ENCODE assay signal across 8 mouse cellular contexts in the genomic region with DNA sequence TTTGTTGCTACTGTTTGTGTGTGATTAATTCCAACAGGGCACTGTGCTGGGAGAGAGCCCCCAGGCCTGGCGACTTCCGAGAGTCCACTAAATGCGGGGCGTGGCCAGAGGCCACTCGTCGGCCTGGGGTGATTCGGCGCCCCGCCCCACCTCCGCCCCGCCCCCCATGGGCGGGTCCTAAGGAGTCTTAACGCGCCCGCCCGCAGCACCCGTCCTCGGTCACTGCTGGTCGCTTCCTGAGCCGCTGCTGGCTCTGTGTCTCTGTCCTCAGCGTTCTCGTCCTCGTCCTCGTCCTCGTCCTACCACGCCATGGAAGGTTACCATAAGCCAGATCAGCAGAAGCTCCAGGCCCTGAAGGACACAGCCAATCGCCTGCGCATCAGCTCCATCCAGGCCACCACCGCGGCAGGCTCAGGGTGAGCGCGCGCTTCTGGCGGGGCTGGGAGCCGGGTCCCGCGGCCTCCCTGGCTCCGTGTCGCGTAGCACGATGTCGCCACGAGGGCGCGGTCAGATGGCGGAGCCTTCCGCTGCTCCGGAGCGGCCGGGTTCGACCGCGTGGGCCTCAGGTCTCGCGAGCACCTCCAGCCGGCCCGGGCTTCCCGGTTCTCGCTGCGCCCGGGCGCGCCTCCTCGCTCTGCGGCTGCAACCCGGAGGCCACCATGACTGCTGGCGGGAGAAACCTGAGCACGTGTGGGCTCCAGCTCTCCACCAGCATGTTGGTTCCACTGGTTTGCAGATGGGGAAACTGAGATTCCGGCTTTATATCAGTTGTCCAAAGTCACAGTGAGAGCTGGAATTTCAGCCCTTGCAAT. TPM values are rescaled to one million over a fixed set of nuclear protein-coding genes. Genes with fewer than 3 reads are reported as not detected.
DNase-seq lines count a peak whose midpoint lies in the region; ATAC-seq and TF ChIP-seq lines count a peak whose summit lies in the region.

No protein-coding gene starts in this region.

- DNase-seq in gastrocnemius, postnatal 10 days = peak; percentile 97
- DNase-seq in left cerebral cortex, postnatal 10 days (ENCODE audit: extremely low spot score in 1 of 2, low spot score in 2 of 2) = peak; percentile 90 to 98
- DNase-seq in right cerebral cortex, postnatal 25 days = peak; percentile 89
- DNase-seq in urinary bladder, postnatal 4 days (ENCODE audit: low spot score in 2 of 2) = peak; percentile 96 to 97

- peak; percentile 86 for ATAC-seq in activated CD4-positive, CD25-positive, alpha-beta regulatory T cell, adult 4 months
- ATAC-seq in inflammation-experienced regulatory T-cells, adult 6 months = peak; percentile 87
- peak; percentile 60 for ATAC-seq in megakaryocyte-erythroid progenitor cell, adult 5-6 weeks (replicated peaks; ENCODE audit: low FRiP score, low TSS enrichment, poor library complexity, severe bottlenecking)

- peaks cover 13% of the 10 kb centered on the region for H3K4me1 ChIP-seq in cortical plate, adult 2 months (ENCODE audit: control insufficient read depth, insufficient read depth, low read length)

- TF ChIP-seq POLR2A in cortical plate, adult 2 months (IDR thresholded peaks at IDR 0.05; ENCODE audit: extremely low read depth, insufficient read depth, low read length) = peak; percentile 95

- intact Hi-C loops in left cerebral cortex, postnatal 10 days (cut with DNase I) = no loop called here

- H3K27ac ChIP-seq in cortical plate, adult 2 months (ENCODE audit: insufficient read depth, low read length) = peak overlapping the region; percentile 93

- peak overlapping the region; percentile 87 for H3K4me3 ChIP-seq in cortical plate, adult 2 months (ENCODE audit: insufficient read depth, low read length)

- no peak for TF ChIP-seq CTCF in cortical plate, adult 2 months (IDR thresholded peaks at IDR 0.05; ENCODE audit: extremely low read depth, insufficient read depth, low read length)

RNA-seq across cellular contexts. Expression of a gene that starts 1.0 kb away (rescaled TPM):
- polyA plus RNA-seq in activated CD4-positive, CD25-positive, alpha-beta regulatory T cell, adult 4 months (2017; shearing (Covaris generic)) = 100 to 1,000 TPM; 180 to 266 TPM
- polyA plus RNA-seq in cortical plate, adult 2 months (2012; rRNA removed) = 154 and 158 TPM in 2 replicates
- total RNA-seq in gastrocnemius, postnatal 10 days (2021) = 10 to 100 TPM; 30.1 to 37.1 TPM
- polyA plus RNA-seq in inflammation-experienced regulatory T-cells, adult 6 months (2017; shearing (Covaris generic)) = 100 to 1,000 TPM; 203 to 235 (median 209) TPM
- total RNA-seq in left cerebral cortex, postnatal 10 days (2021) = 100 to 1,000 TPM; 231 TPM
- 485 and 613 TPM in 2 replicates for total RNA-seq in megakaryocyte-erythroid progenitor cell, adult 5-6 weeks (2014; fragmentation: Nextera tagmentation)
- 500 and 571 TPM in 2 replicates for total RNA-seq in megakaryocyte-erythroid progenitor cell, adult 5-6 weeks (2017)

RNA-seq across cellular contexts. Expression of a gene that starts 57.9 kb away (rescaled TPM):
- polyA plus RNA-seq in activated CD4-positive, CD25-positive, alpha-beta regulatory T cell, adult 4 months (2017; shearing (Covaris generic)) = 1 to 10 TPM; 1.6 to 2.2 TPM
- 53.4 and 53.8 TPM in 2 replicates for polyA plus RNA-seq in cortical plate, adult 2 months (2012; rRNA removed)
- total RNA-seq in gastrocnemius, postnatal 10 days (2021) = 1 to 10 TPM; 1.2 to 1.4 TPM
- polyA plus RNA-seq in inflammation-experienced regulatory T-cells, adult 6 months (2017; shearing (Covaris generic)) = 1 to 10 TPM; 1.4 to 3.4 (median 2.8) TPM
- total RNA-seq in left cerebral cortex, postnatal 10 days (2021) = 10 to 100 TPM; 54.4 to 61.1 TPM
- 0.62 and 4.9 TPM in 2 replicates for total RNA-seq in megakaryocyte-erythroid progenitor cell, adult 5-6 weeks (2014; fragmentation: Nextera tagmentation)
- 0.05 and 1.3 TPM in 2 replicates for total RNA-seq in megakaryocyte-erythroid progenitor cell, adult 5-6 weeks (2017)

Comparison
In these comparisons a context has a peak if more than half of its experiments do, and no peak if none do; other contexts are left out.
1. Peak in every context shown above with its lines: DNase-seq, ATAC-seq, H3K4me3 ChIP-seq and H3K27ac ChIP-seq.
2. RNA of a gene that starts 1.0 kb away (total RNA-seq): 485 to 613 TPM in megakaryocyte-erythroid progenitor cell, adult 5-6 weeks and 231 TPM in left cerebral cortex, postnatal 10 days; 30.1 to 37.1 TPM in gastrocnemius, postnatal 10 days; every median in the first group is over 4 times any median in the second.
3. RNA of a gene that starts 57.9 kb away (total RNA-seq): 54.4 to 61.1 TPM in left cerebral cortex, postnatal 10 days; 0.05 to 4.9 TPM in megakaryocyte-erythroid progenitor cell, adult 5-6 weeks and 1.2 to 1.4 TPM in gastrocnemius, postnatal 10 days; every median in the first group is over 4 times any median in the second.